Mouse (Mus musculus): ENCODE data around the gene Pam16.
A peak's percentile ranks its signal among the peaks of the same experiment; 100 is the strongest.

Gene Pam16

GRCm38 (mm10) chr16:4624481-4625110, at the start of gene Pam16:
TSS of gene Pam16 (minus strand) at chr16:4624988.
- DNase-seq (ENCODE audit: low spot score) = peak; percentile 85

- peak; percentile 85 for DNase-seq (ENCODE audit: low spot score)
Observed at GRCm38 (mm10) chr16:4674091-4674490, 49.3 kb upstream of the Pam16 start.

GRCm38 (mm10) chr16:4670317-4670716, 45.5 kb upstream of the Pam16 start:
- DNase-seq (ENCODE audit: low spot score) = no peak

- peak; percentile 75 for DNase-seq (ENCODE audit: low spot score)
Observed at GRCm38 (mm10) chr16:4667190-4667808, 42.5 kb upstream of the Pam16 start.

- DNase-seq (ENCODE audit: low spot score) = no peak
Observed at GRCm38 (mm10) chr16:4665726-4666125, 40.9 kb upstream of the Pam16 start.

- no peak for DNase-seq (ENCODE audit: low spot score)
Observed at GRCm38 (mm10) chr16:4663806-4664205, 39.0 kb upstream of the Pam16 start.

GRCm38 (mm10) chr16:4661605-4662004, 36.8 kb upstream of the Pam16 start:
- no peak for DNase-seq (ENCODE audit: low spot score)

- DNase-seq (ENCODE audit: low spot score) = no peak
Observed at GRCm38 (mm10) chr16:4659326-4659725, 34.5 kb upstream of the Pam16 start.

GRCm38 (mm10) chr16:4658781-4659245, 34.0 kb upstream of the Pam16 start:
- DNase-seq (ENCODE audit: low spot score) = no peak

GRCm38 (mm10) chr16:4656571-4657081, 31.8 kb upstream of the Pam16 start:
- no peak for DNase-seq (ENCODE audit: low spot score)

GRCm38 (mm10) chr16:4655764-4656570, 31.2 kb upstream of the Pam16 start:
- DNase-seq (ENCODE audit: low spot score) = no peak

- DNase-seq (ENCODE audit: low spot score) = no peak
Observed at GRCm38 (mm10) chr16:4655251-4655734, 30.5 kb upstream of the Pam16 start.

- DNase-seq (ENCODE audit: low spot score) = no peak
Observed at GRCm38 (mm10) chr16:4654706-4655105, 29.9 kb upstream of the Pam16 start.

GRCm38 (mm10) chr16:4652707-4653416, 28.1 kb upstream of the Pam16 start:
- DNase-seq (ENCODE audit: low spot score) = no peak

GRCm38 (mm10) chr16:4651624-4652023, 26.8 kb upstream of the Pam16 start:
- DNase-seq (ENCODE audit: low spot score) = no peak

- DNase-seq (ENCODE audit: low spot score) = no peak
Observed at GRCm38 (mm10) chr16:4651081-4651480, 26.3 kb upstream of the Pam16 start.

- no peak for DNase-seq (ENCODE audit: low spot score)
Observed at GRCm38 (mm10) chr16:4650161-4650560, 25.4 kb upstream of the Pam16 start.

GRCm38 (mm10) chr16:4649692-4650091, 24.9 kb upstream of the Pam16 start:
- no peak for DNase-seq (ENCODE audit: low spot score)

- DNase-seq (ENCODE audit: low spot score) = no peak
Observed at GRCm38 (mm10) chr16:4649211-4649610, 24.4 kb upstream of the Pam16 start.

GRCm38 (mm10) chr16:4648416-4649023, 23.7 kb upstream of the Pam16 start:
- DNase-seq (ENCODE audit: low spot score) = no peak

GRCm38 (mm10) chr16:4647651-4648141, 22.9 kb upstream of the Pam16 start:
- DNase-seq (ENCODE audit: low spot score) = no peak

All from T-cell, adult 2 months (primary cell).